Mouse (Mus musculus): ENCODE measurements at regions not wholly inside any gene's neighbourhood (a gene's known extent, or its start where the extent isn't known, plus 50 kb on each side); places are given as distances from the start of the nearest gene placed in this dataset.

GRCm38 (mm10) chr12:13769156-13769555 lies 382.7 kb downstream of the Fam84a start:
- H3K27ac ChIP-seq (ENCODE audit: insufficient read depth, low read length) = no peak overlapping the region
- TF ChIP-seq CTCF (IDR thresholded peaks at IDR 0.05; ENCODE audit: borderline replicate concordance, insufficient read depth, low read length) (no peak), POLR2A (IDR thresholded peaks at IDR 0.05; ENCODE audit: low read depth, low read length) (no peak)
- H3K4me3 ChIP-seq (ENCODE audit: insufficient read depth, low read length) = no peak overlapping the region
- H3K4me1 ChIP-seq (ENCODE audit: control insufficient read depth, insufficient read depth, low read length) = no peaks in the 10 kb centered on the region

GRCm38 (mm10) chr12:13766486-13766885 lies 385.4 kb downstream of the Fam84a start:
- TF ChIP-seq CTCF (IDR thresholded peaks at IDR 0.05; ENCODE audit: borderline replicate concordance, insufficient read depth, low read length) (no peak), POLR2A (IDR thresholded peaks at IDR 0.05; ENCODE audit: low read depth, low read length) (no peak)
- H3K4me3 ChIP-seq (ENCODE audit: insufficient read depth, low read length) = no peak overlapping the region
- no peaks in the 10 kb centered on the region for H3K4me1 ChIP-seq (ENCODE audit: control insufficient read depth, insufficient read depth, low read length)
- no peak overlapping the region for H3K27ac ChIP-seq (ENCODE audit: insufficient read depth, low read length)

- no peak for TF ChIP-seq CTCF (IDR thresholded peaks at IDR 0.05; ENCODE audit: borderline replicate concordance, insufficient read depth, low read length)
- TF ChIP-seq POLR2A (IDR thresholded peaks at IDR 0.05; ENCODE audit: low read depth, low read length) = no peak
- Histone ChIP-seq H3K27ac (ENCODE audit: insufficient read depth, low read length) (no peak overlapping the region), H3K4me3 (ENCODE audit: insufficient read depth, low read length) (no peak overlapping the region), H3K4me1 (ENCODE audit: control insufficient read depth, insufficient read depth, low read length) (no peaks in the 10 kb centered on the region)
These were observed 398.0 kb downstream of the Fam84a start for GRCm38 (mm10) chr12:13753878-13754277.

GRCm38 (mm10) chr12:13744323-13744931 lies 407.4 kb downstream of the Fam84a start:
- H3K27ac ChIP-seq (ENCODE audit: insufficient read depth, low read length) = no peak overlapping the region
- H3K4me1 ChIP-seq (ENCODE audit: control insufficient read depth, insufficient read depth, low read length) = no peaks in the 10 kb centered on the region
- TF ChIP-seq CTCF (IDR thresholded peaks at IDR 0.05; ENCODE audit: borderline replicate concordance, insufficient read depth, low read length) (no peak), POLR2A (IDR thresholded peaks at IDR 0.05; ENCODE audit: low read depth, low read length) (no peak)
- no peak overlapping the region for H3K4me3 ChIP-seq (ENCODE audit: insufficient read depth, low read length)

- Histone ChIP-seq H3K27ac (ENCODE audit: insufficient read depth, low read length) (no peak overlapping the region), H3K4me1 (ENCODE audit: control insufficient read depth, insufficient read depth, low read length) (no peaks in the 10 kb centered on the region), H3K4me3 (ENCODE audit: insufficient read depth, low read length) (no peak overlapping the region)
- no peak for TF ChIP-seq POLR2A (IDR thresholded peaks at IDR 0.05; ENCODE audit: low read depth, low read length)
- TF ChIP-seq CTCF (IDR thresholded peaks at IDR 0.05; ENCODE audit: borderline replicate concordance, insufficient read depth, low read length) = no peak
These were observed 421.8 kb downstream of the Fam84a start for GRCm38 (mm10) chr12:13729901-13730637.

GRCm38 (mm10) chr12:13728986-13729385 lies 422.9 kb downstream of the Fam84a start:
- no peak overlapping the region for H3K4me3 ChIP-seq (ENCODE audit: insufficient read depth, low read length)
- H3K4me1 ChIP-seq (ENCODE audit: control insufficient read depth, insufficient read depth, low read length) = no peaks in the 10 kb centered on the region
- no peak overlapping the region for H3K27ac ChIP-seq (ENCODE audit: insufficient read depth, low read length)
- TF ChIP-seq POLR2A (IDR thresholded peaks at IDR 0.05; ENCODE audit: low read depth, low read length) (no peak), CTCF (IDR thresholded peaks at IDR 0.05; ENCODE audit: borderline replicate concordance, insufficient read depth, low read length) (no peak)

- Histone ChIP-seq H3K4me1 (ENCODE audit: control insufficient read depth, insufficient read depth, low read length) (no peaks in the 10 kb centered on the region), H3K27ac (ENCODE audit: insufficient read depth, low read length) (no peak overlapping the region), H3K4me3 (ENCODE audit: insufficient read depth, low read length) (no peak overlapping the region)
- TF ChIP-seq CTCF (IDR thresholded peaks at IDR 0.05; ENCODE audit: borderline replicate concordance, insufficient read depth, low read length) (no peak), POLR2A (IDR thresholded peaks at IDR 0.05; ENCODE audit: low read depth, low read length) (no peak)
These were observed 427.3 kb downstream of the Fam84a start for GRCm38 (mm10) chr12:13724511-13724910.

GRCm38 (mm10) chr12:13709806-13710205 lies 440.9 kb downstream of the Nbas start:
- Histone ChIP-seq H3K4me1 (ENCODE audit: control insufficient read depth, insufficient read depth, low read length) (no peaks in the 10 kb centered on the region), H3K27ac (ENCODE audit: insufficient read depth, low read length) (no peak overlapping the region), H3K4me3 (ENCODE audit: insufficient read depth, low read length) (no peak overlapping the region)
- TF ChIP-seq POLR2A (IDR thresholded peaks at IDR 0.05; ENCODE audit: low read depth, low read length) = no peak
- no peak for TF ChIP-seq CTCF (IDR thresholded peaks at IDR 0.05; ENCODE audit: borderline replicate concordance, insufficient read depth, low read length)

GRCm38 (mm10) chr12:13707747-13708146 lies 438.8 kb downstream of the Nbas start:
- Histone ChIP-seq H3K4me1 (ENCODE audit: control insufficient read depth, insufficient read depth, low read length) (no peaks in the 10 kb centered on the region), H3K27ac (ENCODE audit: insufficient read depth, low read length) (no peak overlapping the region), H3K4me3 (ENCODE audit: insufficient read depth, low read length) (no peak overlapping the region)
- no peak for TF ChIP-seq POLR2A (IDR thresholded peaks at IDR 0.05; ENCODE audit: low read depth, low read length)
- no peak for TF ChIP-seq CTCF (IDR thresholded peaks at IDR 0.05; ENCODE audit: borderline replicate concordance, insufficient read depth, low read length)

- no peak overlapping the region for H3K4me3 ChIP-seq (ENCODE audit: insufficient read depth, low read length)
- H3K4me1 ChIP-seq (ENCODE audit: control insufficient read depth, insufficient read depth, low read length) = no peaks in the 10 kb centered on the region
- TF ChIP-seq CTCF (IDR thresholded peaks at IDR 0.05; ENCODE audit: borderline replicate concordance, insufficient read depth, low read length) = no peak
- TF ChIP-seq POLR2A (IDR thresholded peaks at IDR 0.05; ENCODE audit: low read depth, low read length) = no peak
- H3K27ac ChIP-seq (ENCODE audit: insufficient read depth, low read length) = no peak overlapping the region
These were observed 437.6 kb downstream of the Nbas start for GRCm38 (mm10) chr12:13706510-13706909.

Measured in embryonic fibroblast, embryonic 13.5 days (primary cell).